Mouse (Mus musculus) megakaryocyte, embryonic 14.5 days (primary cell): ENCODE measurements around the gene Slc26a11.

ENCODE experiments used
- FLI1 ChIP-seq: IDR thresholded peaks from 2 replicates; pipeline ENCODE4 v1.6.1; 2012; ENCODE audit warnings: low read length, inconsistent platforms, mixed read lengths
- GATA1 ChIP-seq: IDR thresholded peaks from 3 replicates; pipeline ENCODE4 v1.6.1; 2012; ENCODE audit warnings: mixed read lengths, low read length, inconsistent platforms, borderline replicate concordance

DNA sequence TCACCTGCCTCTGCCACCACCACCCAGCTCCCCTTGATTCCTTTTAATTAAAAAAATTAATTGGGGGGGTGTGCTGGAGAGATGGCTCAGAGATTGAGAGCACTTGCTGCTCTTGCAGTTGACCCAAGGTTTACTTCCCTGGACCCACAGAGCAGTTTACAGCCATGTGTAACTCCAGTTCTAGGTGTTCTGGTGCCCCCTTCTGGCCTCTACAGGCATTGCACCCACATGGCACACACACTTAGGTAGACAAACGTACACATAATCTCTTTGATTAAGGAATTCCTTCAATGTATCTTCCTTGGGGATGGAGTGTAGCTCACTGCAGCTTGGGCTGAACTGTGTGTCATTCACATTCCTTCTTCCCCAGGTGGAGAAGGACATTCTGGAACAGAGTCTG, 30.3 kb upstream of the Slc26a11 start:
- TF ChIP-seq GATA1 = no peak
- no peak for TF ChIP-seq FLI1
